Mouse (Mus musculus): Measurements from ENCODE around the gene Trim67. TPM values are rescaled to one million over a fixed set of nuclear protein-coding genes. Genes with fewer than 3 reads are reported as not detected.

The Trim67 gene
- polyA plus RNA-seq, 1 experiment from 2014 or later, result 7.3 TPM

DNA sequence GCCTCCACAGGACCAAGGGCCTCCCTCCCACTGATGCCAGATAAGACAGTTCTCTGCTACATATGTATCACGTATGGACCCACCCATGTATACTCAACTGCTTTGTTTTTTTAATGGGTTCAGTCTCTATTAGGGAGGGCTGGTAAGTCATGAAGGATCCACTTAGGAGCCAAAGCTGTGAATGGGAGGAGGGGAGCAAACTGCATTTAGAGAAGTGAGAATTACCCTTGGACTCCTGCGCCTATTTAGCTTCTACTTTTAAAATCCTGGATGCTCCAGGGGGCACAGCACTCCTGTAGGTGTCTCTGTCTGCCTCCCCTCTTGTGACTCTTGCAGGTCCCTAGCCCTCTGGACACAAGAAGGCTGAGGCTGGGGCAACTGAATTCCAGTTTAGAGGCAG lies 36.7 kb upstream of the Trim67 start:
- no peaks in the 10 kb centered on the region for H3K36me3 ChIP-seq (ENCODE audit: control insufficient read depth, insufficient read depth, low read length)
- H3K4me3 ChIP-seq (ENCODE audit: low read depth, low read length), result no peak overlapping the region
- H3K4me1 ChIP-seq (replicated peaks; ENCODE audit: control insufficient read depth, insufficient read depth, low read length), result no peaks in the 10 kb centered on the region; the same call in 1 of the 2 replicates
- H3K27ac ChIP-seq (ENCODE audit: low read depth, low read length), result no peak overlapping the region
- H3K9ac ChIP-seq (ENCODE audit: low read depth, low read length), result no peak overlapping the region
- WGBS, result 59% methylated on average over 2 of the region's 2 CpGs
- no peaks in the 10 kb centered on the region for H3K9me3 ChIP-seq (ENCODE audit: control insufficient read depth, low read length)
- peaks cover 25% of the 10 kb centered on the region for H3K27me3 ChIP-seq (ENCODE audit: control insufficient read depth, insufficient read depth, low read length)
- no peak overlapping the region for H3K4me2 ChIP-seq (replicated peaks; ENCODE audit: low read depth, low read length)
- DNase-seq (ENCODE audit: low spot score) (no peak), ATAC-seq (ENCODE audit: low FRiP score) (no peak)

DNA sequence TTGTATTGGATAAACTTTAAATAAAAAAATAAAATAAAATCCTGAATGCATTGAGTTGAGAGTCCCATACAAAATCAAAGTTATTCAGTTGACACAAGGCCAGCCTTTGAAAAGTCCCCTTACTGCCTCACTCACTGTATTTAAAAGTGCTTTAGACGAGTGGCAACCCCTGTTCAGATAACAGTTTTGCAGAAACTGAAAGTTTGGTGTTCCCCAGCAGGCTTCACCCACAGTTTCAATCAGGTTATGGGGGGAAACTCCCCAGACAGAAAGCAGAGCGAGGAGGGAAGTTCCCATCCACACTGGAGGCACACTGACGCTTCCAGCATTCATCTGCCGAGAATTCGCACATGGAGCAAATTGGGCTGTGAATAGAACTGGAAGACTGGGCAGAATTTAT lies 36.3 kb upstream of the Trim67 start:
- H3K4me3 ChIP-seq (ENCODE audit: low read depth, low read length), result no peak overlapping the region
- no peaks in the 10 kb centered on the region; the same call in 1 of the 2 replicates for H3K4me1 ChIP-seq (replicated peaks; ENCODE audit: control insufficient read depth, insufficient read depth, low read length)
- no peaks in the 10 kb centered on the region for H3K36me3 ChIP-seq (ENCODE audit: control insufficient read depth, insufficient read depth, low read length)
- 61% methylated on average over 5 of the region's 5 CpGs for WGBS
- no peak overlapping the region for H3K4me2 ChIP-seq (replicated peaks; ENCODE audit: low read depth, low read length)
- no peak overlapping the region for H3K9ac ChIP-seq (ENCODE audit: low read depth, low read length)
- no peak overlapping the region for H3K27ac ChIP-seq (ENCODE audit: low read depth, low read length)
- H3K9me3 ChIP-seq (ENCODE audit: control insufficient read depth, low read length), result no peaks in the 10 kb centered on the region
- DNase-seq (ENCODE audit: low spot score) (no peak), ATAC-seq (ENCODE audit: low FRiP score) (no peak)
- peaks cover 21% of the 10 kb centered on the region for H3K27me3 ChIP-seq (ENCODE audit: control insufficient read depth, insufficient read depth, low read length)

- Histone ChIP-seq H3K9me3 (ENCODE audit: control insufficient read depth, low read length) (no peaks in the 10 kb centered on the region), H3K36me3 (ENCODE audit: control insufficient read depth, insufficient read depth, low read length) (no peaks in the 10 kb centered on the region), H3K27me3 (ENCODE audit: control insufficient read depth, insufficient read depth, low read length) (peaks cover 5% of the 10 kb centered on the region; the same call in 1 of the 2 replicates), H3K27ac (ENCODE audit: low read depth, low read length) (no peak overlapping the region), H3K4me3 (ENCODE audit: low read depth, low read length) (no peak overlapping the region), H3K4me1 (replicated peaks; ENCODE audit: control insufficient read depth, insufficient read depth, low read length) (no peaks in the 10 kb centered on the region), H3K9ac (ENCODE audit: low read depth, low read length) (no peak overlapping the region), H3K4me2 (replicated peaks; ENCODE audit: low read depth, low read length) (no peak overlapping the region)
- DNase-seq (ENCODE audit: low spot score) (peak; percentile 37), ATAC-seq (ENCODE audit: low FRiP score) (no peak)
- whole genome bisulfite sequencing, result 41% methylated on average over 3 of the region's 3 CpGs
Measured at GRCm38 (mm10) chr8:124758544-124758943, 34.3 kb upstream of the Trim67 start.

DNA sequence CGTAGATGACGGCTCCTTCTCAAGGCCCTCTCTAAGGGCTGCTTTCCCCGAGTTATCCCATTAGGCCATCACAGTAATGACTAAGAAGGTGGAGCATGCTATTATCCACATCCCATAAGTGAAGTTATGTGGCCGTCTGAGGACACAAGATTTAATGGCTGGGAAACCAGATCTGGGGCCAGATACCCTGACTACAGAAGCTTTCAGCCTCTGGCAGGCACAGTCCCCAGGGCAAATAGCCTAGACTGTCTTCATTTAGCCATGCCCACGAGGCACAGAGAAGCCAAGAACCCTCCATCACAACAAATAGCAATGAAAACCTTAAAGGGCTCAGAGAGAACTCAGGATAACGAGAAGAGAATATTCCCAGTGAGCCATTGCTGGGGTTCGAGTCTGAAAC lies 29.8 kb upstream of the Trim67 start:
- Histone ChIP-seq H3K4me1 (replicated peaks; ENCODE audit: control insufficient read depth, insufficient read depth, low read length) (no peaks in the 10 kb centered on the region), H3K27ac (ENCODE audit: low read depth, low read length) (no peak overlapping the region), H3K9me3 (ENCODE audit: control insufficient read depth, low read length) (no peaks in the 10 kb centered on the region), H3K27me3 (ENCODE audit: control insufficient read depth, insufficient read depth, low read length) (no peaks in the 10 kb centered on the region), H3K4me2 (replicated peaks; ENCODE audit: low read depth, low read length) (no peak overlapping the region), H3K4me3 (ENCODE audit: low read depth, low read length) (no peak overlapping the region), H3K9ac (ENCODE audit: low read depth, low read length) (no peak overlapping the region), H3K36me3 (ENCODE audit: control insufficient read depth, insufficient read depth, low read length) (no peaks in the 10 kb centered on the region)
- no peak for ATAC-seq (ENCODE audit: low FRiP score)
- DNase-seq (ENCODE audit: low spot score), result no peak
- 67% methylated on average over 7 of the region's 7 CpGs for WGBS

GRCm38 (mm10) chr8:124772389-124772788 lies 20.5 kb upstream of the Trim67 start:
- ATAC-seq (ENCODE audit: low FRiP score) (no peak), DNase-seq (ENCODE audit: low spot score) (no peak)
- Histone ChIP-seq H3K27ac (ENCODE audit: low read depth, low read length) (no peak overlapping the region), H3K9ac (ENCODE audit: low read depth, low read length) (no peak overlapping the region), H3K4me1 (replicated peaks; ENCODE audit: control insufficient read depth, insufficient read depth, low read length) (no peaks in the 10 kb centered on the region), H3K4me3 (ENCODE audit: low read depth, low read length) (no peak overlapping the region), H3K27me3 (ENCODE audit: control insufficient read depth, insufficient read depth, low read length) (no peaks in the 10 kb centered on the region), H3K36me3 (ENCODE audit: control insufficient read depth, insufficient read depth, low read length) (no peaks in the 10 kb centered on the region), H3K9me3 (ENCODE audit: control insufficient read depth, low read length) (no peaks in the 10 kb centered on the region), H3K4me2 (replicated peaks; ENCODE audit: low read depth, low read length) (no peak overlapping the region)
- 70% methylated on average over 2 of the region's 2 CpGs for WGBS

DNA sequence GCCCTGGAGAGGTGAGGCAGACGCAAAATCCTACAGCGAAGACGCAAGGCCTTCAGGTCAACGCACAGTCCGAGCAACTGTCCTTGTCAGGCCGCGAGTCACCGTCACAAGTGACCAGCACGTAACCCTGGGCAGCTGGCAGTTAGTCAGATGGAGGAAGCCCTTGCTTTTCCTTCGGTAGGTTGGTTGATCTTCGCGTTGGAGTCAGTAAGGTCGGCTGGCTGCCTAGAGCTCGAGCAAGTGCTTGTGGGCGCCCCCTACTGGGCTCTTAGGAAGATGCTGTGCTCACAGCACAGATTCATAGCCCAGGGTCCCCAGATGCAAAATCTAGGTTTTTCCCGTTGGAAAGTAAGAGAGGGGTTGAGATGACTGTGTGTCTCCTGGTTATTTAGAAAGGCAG lies 17.2 kb upstream of the Trim67 start:
- Histone ChIP-seq H3K9me3 (ENCODE audit: control insufficient read depth, low read length) (no peaks in the 10 kb centered on the region), H3K9ac (ENCODE audit: low read depth, low read length) (no peak overlapping the region), H3K36me3 (ENCODE audit: control insufficient read depth, insufficient read depth, low read length) (no peaks in the 10 kb centered on the region), H3K27ac (ENCODE audit: low read depth, low read length) (no peak overlapping the region), H3K4me3 (ENCODE audit: low read depth, low read length) (no peak overlapping the region), H3K27me3 (ENCODE audit: control insufficient read depth, insufficient read depth, low read length) (no peaks in the 10 kb centered on the region), H3K4me1 (replicated peaks; ENCODE audit: control insufficient read depth, insufficient read depth, low read length) (no peaks in the 10 kb centered on the region), H3K4me2 (replicated peaks; ENCODE audit: low read depth, low read length) (no peak overlapping the region; the same call in 1 of the 2 replicates)
- DNase-seq (ENCODE audit: low spot score) (peak; percentile 89), ATAC-seq (ENCODE audit: low FRiP score) (no peak)
- 15% methylated on average over 16 of the region's 16 CpGs for WGBS

GRCm38 (mm10) chr8:124780236-124780635 lies 12.7 kb upstream of the Trim67 start:
- Histone ChIP-seq H3K4me1 (replicated peaks; ENCODE audit: control insufficient read depth, insufficient read depth, low read length) (0 out of 2 replicates have a peak, but pooled peaks cover 2% of the 10 kb centered on the region), H3K36me3 (ENCODE audit: control insufficient read depth, insufficient read depth, low read length) (no peaks in the 10 kb centered on the region), H3K4me3 (ENCODE audit: low read depth, low read length) (no peak overlapping the region), H3K4me2 (replicated peaks; ENCODE audit: low read depth, low read length) (no peak overlapping the region), H3K9ac (ENCODE audit: low read depth, low read length) (no peak overlapping the region), H3K27ac (ENCODE audit: low read depth, low read length) (peak overlapping the region; percentile 75), H3K27me3 (ENCODE audit: control insufficient read depth, insufficient read depth, low read length) (no peaks in the 10 kb centered on the region), H3K9me3 (ENCODE audit: control insufficient read depth, low read length) (no peaks in the 10 kb centered on the region)
- peak; percentile 68 for DNase-seq (ENCODE audit: low spot score)
- ATAC-seq (ENCODE audit: low FRiP score), result peak; percentile 75
- 17% methylated on average over 7 of the region's 7 CpGs for WGBS

DNA sequence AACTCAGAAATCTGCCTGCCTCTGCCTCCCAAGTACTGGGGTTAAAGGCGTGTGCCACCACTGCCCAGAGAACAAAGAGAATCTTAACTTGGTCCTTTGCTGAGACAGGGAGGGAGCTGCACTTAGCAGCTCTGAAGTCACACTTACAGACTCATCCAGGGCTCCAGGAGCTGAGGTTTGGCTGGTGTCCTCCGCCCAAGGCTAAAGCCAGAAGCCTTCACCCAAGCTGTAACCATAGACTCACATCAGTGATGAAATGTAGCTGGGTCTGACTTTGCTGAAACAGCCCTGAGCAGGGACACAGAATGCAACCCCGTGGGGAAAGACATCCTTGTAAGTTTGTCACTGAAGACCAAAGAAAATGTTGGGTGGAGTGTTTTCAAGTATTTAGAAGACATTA lies 10.5 kb upstream of the Trim67 start:
- Histone ChIP-seq H3K9ac (ENCODE audit: low read depth, low read length) (no peak overlapping the region), H3K4me1 (replicated peaks; ENCODE audit: control insufficient read depth, insufficient read depth, low read length) (0 out of 2 replicates have a peak, but pooled peaks cover 2% of the 10 kb centered on the region), H3K4me2 (replicated peaks; ENCODE audit: low read depth, low read length) (no peak overlapping the region), H3K27ac (ENCODE audit: low read depth, low read length) (no peak overlapping the region), H3K27me3 (ENCODE audit: control insufficient read depth, insufficient read depth, low read length) (no peaks in the 10 kb centered on the region), H3K36me3 (ENCODE audit: control insufficient read depth, insufficient read depth, low read length) (no peaks in the 10 kb centered on the region), H3K9me3 (ENCODE audit: control insufficient read depth, low read length) (no peaks in the 10 kb centered on the region), H3K4me3 (ENCODE audit: low read depth, low read length) (no peak overlapping the region)
- 86% methylated on average over 3 of the region's 3 CpGs for WGBS
- ATAC-seq (ENCODE audit: low FRiP score) (no peak), DNase-seq (ENCODE audit: low spot score) (no peak)

DNA sequence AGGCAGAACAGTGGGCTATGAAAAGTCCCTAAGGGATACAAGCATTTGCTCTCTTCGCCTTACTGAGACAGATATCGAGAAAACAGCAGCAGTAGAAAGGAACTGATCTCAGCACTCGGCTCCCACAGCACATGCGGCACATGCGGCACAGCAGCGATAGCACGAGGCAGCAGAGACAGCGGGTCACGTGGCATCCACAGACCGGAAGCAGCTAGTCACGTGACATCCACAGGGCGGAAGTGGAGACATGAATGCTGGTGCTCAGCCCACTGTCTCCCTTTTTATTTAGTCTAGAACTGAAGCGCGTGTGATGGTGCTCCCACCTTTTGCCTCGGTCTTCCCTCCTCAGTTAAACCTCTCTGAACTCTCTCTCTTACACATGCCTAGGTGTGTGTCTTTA lies 9.7 kb upstream of the Trim67 start:
- Histone ChIP-seq H3K36me3 (ENCODE audit: control insufficient read depth, insufficient read depth, low read length) (no peaks in the 10 kb centered on the region), H3K27me3 (ENCODE audit: control insufficient read depth, insufficient read depth, low read length) (no peaks in the 10 kb centered on the region)
- WGBS, result 90% methylated on average over 15 of the region's 15 CpGs

More for the DNA sequence above, 9.7 kb upstream of the Trim67 start:
- 0 out of 2 replicates have a peak, but pooled peaks cover 2% of the 10 kb centered on the region for H3K4me1 ChIP-seq (replicated peaks; ENCODE audit: control insufficient read depth, insufficient read depth, low read length)
- no peak overlapping the region for H3K4me2 ChIP-seq (replicated peaks; ENCODE audit: low read depth, low read length)
- H3K27ac ChIP-seq (ENCODE audit: low read depth, low read length), result no peak overlapping the region
- H3K9me3 ChIP-seq (ENCODE audit: control insufficient read depth, low read length), result no peaks in the 10 kb centered on the region
- no peak overlapping the region for H3K9ac ChIP-seq (ENCODE audit: low read depth, low read length)
- DNase-seq (ENCODE audit: low spot score) (no peak), ATAC-seq (ENCODE audit: low FRiP score) (no peak)
- H3K4me3 ChIP-seq (ENCODE audit: low read depth, low read length), result no peak overlapping the region
